Mouse (Mus musculus) olfactory bulb, adult 2 months (tissue): Measurements from ENCODE around the gene Ano4.

Experiments used
- CTCF ChIP-seq: fragments of 200-500 bp; IDR thresholded peaks from 2 replicates; pipeline ENCODE4 v1.5.1; 2012; ENCODE audit warnings: low read depth, mild to moderate bottlenecking, low read length, moderate library complexity; ENCODE audit not compliant: insufficient read depth
- POLR2A ChIP-seq: fragments of 200-500 bp; IDR thresholded peaks from 2 replicates; pipeline ENCODE4 v1.6.1; 2012; ENCODE audit warnings: mild to moderate bottlenecking, low read depth, low read length, moderate library complexity; ENCODE audit not compliant: insufficient read depth

DNA sequence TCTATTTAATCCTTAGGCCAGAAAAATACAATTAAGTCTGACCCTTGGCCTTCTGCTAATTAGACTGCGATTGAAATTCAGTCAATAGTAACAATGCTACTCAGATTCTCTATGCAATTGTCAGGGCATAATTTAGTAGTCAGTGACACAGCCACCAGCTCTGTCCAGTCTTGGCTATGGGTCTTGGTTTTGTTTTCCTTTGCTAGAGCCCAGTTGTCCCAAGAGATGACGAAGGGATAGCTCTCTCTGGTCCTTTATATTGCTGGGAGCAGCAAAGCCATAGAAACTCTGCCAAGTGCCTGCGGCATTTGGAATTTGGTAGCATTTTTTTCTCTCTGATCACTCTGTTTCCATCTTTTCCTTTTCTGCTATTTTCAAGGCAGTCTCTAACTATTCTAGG is 288.7 kb downstream of the Ano4 start:
- TF ChIP-seq CTCF (no peak), POLR2A (no peak)
